Mouse (Mus musculus): ENCODE data around the gene Tcf7l2. TPM values are rescaled to one million over a fixed set of nuclear protein-coding genes. Genes with fewer than 3 reads are reported as not detected.
A peak's percentile ranks its signal among the peaks of the same experiment; 100 is the strongest.

Gene Tcf7l2
- polyA plus RNA-seq, 1 experiment from 2014 or later = 41.7 TPM

DNA sequence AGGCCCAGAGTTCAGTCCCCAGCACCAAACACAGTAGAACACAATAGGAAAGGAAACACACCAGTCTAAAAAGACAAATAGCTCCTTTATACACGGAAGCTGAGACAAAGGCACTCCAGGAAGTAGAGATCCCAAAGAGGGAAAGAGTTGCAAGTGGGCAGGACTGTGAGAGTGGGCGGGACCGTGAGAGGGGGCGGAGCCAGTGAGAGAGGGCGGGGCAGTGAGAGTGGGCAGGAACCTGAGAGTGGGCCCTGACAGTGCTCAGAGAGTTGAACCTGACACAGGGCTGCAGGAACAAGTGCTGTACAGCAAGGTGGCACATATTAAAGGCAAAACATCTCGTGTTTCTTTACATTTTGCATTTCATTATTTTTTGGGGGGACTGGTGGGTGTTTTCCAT, 22.5 kb upstream of the Tcf7l2 start:
- Histone ChIP-seq H3K4me3 (ENCODE audit: low read depth, low read length) (no peak overlapping the region), H3K27me3 (ENCODE audit: control insufficient read depth, insufficient read depth, low read length) (no peaks in the 10 kb centered on the region), H3K4me2 (replicated peaks; ENCODE audit: low read depth) (no peak overlapping the region), H3K9ac (ENCODE audit: low read length) (no peak overlapping the region), H3K27ac (replicated peaks) (no peak overlapping the region), H3K9me3 (ENCODE audit: control insufficient read depth, low read length) (no peaks in the 10 kb centered on the region), H3K4me1 (replicated peaks; ENCODE audit: control insufficient read depth, insufficient read depth) (no peaks in the 10 kb centered on the region), H3K36me3 (ENCODE audit: control insufficient read depth, insufficient read depth, low read length) (no peaks in the 10 kb centered on the region)
- WGBS = 64% methylated on average over 6 of the region's 6 CpGs
- DNase-seq (ENCODE audit: low spot score) = peak; percentile 79
- no peak for TF ChIP-seq EP300 (optimal IDR thresholded peaks at IDR 0.05)
- TF ChIP-seq CTCF (IDR thresholded peaks at IDR 0.05; ENCODE audit: low read depth) = no peak
- ATAC-seq (ENCODE audit: low FRiP score, low TSS enrichment) = peak; percentile 61

DNA sequence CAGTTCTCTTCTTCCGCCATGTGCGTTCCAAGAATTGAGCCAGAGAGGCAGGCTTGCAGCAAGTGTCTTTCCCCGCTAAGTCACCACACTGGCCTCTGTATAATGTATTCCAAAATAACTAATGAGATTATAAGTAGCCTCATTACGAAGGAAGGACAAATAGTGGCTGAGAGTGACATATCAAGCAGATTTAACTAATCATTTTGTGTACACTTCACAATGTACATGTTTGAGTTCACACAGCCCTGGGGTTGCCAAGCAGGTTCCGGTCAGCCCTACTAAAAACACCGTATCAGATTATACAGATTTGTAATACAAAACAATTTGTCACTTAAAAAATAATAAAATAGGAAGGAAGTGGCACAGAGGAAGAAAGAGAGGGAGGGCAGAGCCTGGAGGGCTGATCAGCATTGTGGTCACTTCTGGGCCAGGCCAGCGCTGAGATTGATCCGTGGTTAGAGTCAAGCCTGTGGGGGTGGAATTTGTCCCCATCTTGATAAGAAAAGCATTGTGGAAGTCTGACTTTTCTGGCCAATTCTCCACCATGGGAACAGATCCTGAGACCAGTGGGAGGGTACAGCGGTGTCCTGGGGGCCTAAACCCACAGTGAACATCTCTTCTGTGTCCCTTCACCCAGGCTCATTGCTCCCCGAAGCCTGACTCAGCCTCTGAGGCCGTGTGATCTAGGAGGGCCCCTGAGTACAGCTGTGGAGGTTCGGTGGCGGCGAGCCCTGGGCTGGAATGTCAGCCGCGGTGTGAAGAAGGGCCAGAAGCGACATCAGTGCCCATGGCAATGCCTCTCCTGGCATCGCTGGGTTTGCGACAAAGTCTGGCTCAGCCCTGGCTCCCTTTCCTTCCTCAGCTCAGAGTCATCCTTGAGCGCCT, 21.9 kb upstream of the Tcf7l2 start:
- Histone ChIP-seq H3K4me2 (replicated peaks; ENCODE audit: low read depth) (no peak overlapping the region), H3K27ac (replicated peaks) (no peak overlapping the region), H3K9me3 (ENCODE audit: control insufficient read depth, low read length) (no peaks in the 10 kb centered on the region), H3K27me3 (ENCODE audit: control insufficient read depth, insufficient read depth, low read length) (no peaks in the 10 kb centered on the region), H3K36me3 (ENCODE audit: control insufficient read depth, insufficient read depth, low read length) (no peaks in the 10 kb centered on the region), H3K4me1 (replicated peaks; ENCODE audit: control insufficient read depth, insufficient read depth) (no peaks in the 10 kb centered on the region), H3K9ac (ENCODE audit: low read length) (no peak overlapping the region), H3K4me3 (ENCODE audit: low read depth, low read length) (no peak overlapping the region)
- no peak for TF ChIP-seq EP300 (optimal IDR thresholded peaks at IDR 0.05)
- no peak for TF ChIP-seq CTCF (IDR thresholded peaks at IDR 0.05; ENCODE audit: low read depth)
- DNase-seq (ENCODE audit: low spot score) = peak; percentile 41
- 68% methylated on average over 20 of the region's 20 CpGs for WGBS
- ATAC-seq (ENCODE audit: low FRiP score, low TSS enrichment) = peak; percentile 66

DNA sequence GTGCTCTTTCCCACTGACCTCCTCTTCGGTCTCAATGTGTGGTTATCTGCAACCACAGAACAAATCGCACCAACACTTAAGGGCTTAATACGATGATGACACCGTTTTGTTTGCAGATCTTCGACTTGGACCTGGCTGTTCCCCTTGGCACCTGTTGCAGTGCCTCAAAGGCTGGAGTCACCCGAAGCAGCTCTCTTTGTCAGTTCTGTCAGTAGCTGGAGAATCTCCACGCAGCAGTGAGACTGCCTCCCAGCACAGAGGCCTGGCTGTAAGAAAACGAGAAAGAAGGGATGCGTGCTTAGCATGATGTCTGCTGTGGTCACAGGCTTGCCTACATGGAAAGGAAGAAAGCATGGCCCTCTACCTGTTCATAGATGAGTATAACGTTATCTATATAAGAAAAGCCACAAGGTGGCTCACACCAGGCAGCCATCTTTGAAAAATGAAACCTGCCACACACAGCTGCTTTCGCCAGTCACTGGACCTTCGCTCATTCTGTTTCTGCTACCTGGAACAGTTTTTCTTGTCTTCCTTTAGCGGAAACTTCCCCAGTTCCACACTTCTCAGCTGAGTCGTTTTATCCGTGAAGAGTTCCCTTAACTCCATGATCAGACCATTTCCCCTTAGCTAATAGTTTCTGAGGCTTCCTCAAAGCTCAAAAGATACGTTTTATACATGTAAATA, 21.1 kb upstream of the Tcf7l2 start:
- Histone ChIP-seq H3K27me3 (ENCODE audit: control insufficient read depth, insufficient read depth, low read length) (no peaks in the 10 kb centered on the region), H3K4me1 (replicated peaks; ENCODE audit: control insufficient read depth, insufficient read depth) (no peaks in the 10 kb centered on the region), H3K36me3 (ENCODE audit: control insufficient read depth, insufficient read depth, low read length) (no peaks in the 10 kb centered on the region), H3K4me2 (replicated peaks; ENCODE audit: low read depth) (no peak overlapping the region), H3K9me3 (ENCODE audit: control insufficient read depth, low read length) (no peaks in the 10 kb centered on the region), H3K27ac (replicated peaks) (no peak overlapping the region), H3K9ac (ENCODE audit: low read length) (no peak overlapping the region), H3K4me3 (ENCODE audit: low read depth, low read length) (no peak overlapping the region)
- DNase-seq (ENCODE audit: low spot score) (no peak), ATAC-seq (ENCODE audit: low FRiP score, low TSS enrichment) (no peak)
- no peak for TF ChIP-seq EP300 (optimal IDR thresholded peaks at IDR 0.05)
- TF ChIP-seq CTCF (IDR thresholded peaks at IDR 0.05; ENCODE audit: low read depth) = no peak
- 70% methylated on average over 16 of the region's 16 CpGs for WGBS

DNA sequence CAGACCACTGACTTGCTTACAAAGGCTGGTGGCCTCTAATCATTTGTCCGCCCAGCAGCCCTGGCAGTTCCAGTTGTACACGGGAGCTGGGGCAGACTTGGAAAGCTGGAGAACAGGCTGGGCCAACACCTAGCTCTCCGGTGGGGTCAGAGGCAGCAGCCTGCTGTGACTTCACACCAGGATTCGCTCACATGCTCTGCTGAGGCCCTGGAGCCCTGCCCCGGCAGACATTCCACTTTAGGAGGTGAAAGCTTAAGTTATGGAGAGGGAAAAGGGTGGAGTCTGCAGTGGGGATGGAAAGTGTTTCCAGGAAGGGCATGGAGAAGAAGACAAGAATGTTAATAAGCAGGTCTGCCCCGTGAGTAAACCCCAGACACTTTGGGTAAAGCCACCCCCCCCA, 19.2 kb upstream of the Tcf7l2 start:
- Histone ChIP-seq H3K36me3 (ENCODE audit: control insufficient read depth, insufficient read depth, low read length) (no peaks in the 10 kb centered on the region), H3K4me1 (replicated peaks; ENCODE audit: control insufficient read depth, insufficient read depth) (no peaks in the 10 kb centered on the region), H3K9ac (ENCODE audit: low read length) (no peak overlapping the region), H3K27ac (replicated peaks) (peak overlapping the region; percentile 30; the same call in 1 of the 2 replicates), H3K4me2 (replicated peaks; ENCODE audit: low read depth) (no peak overlapping the region), H3K9me3 (ENCODE audit: control insufficient read depth, low read length) (no peaks in the 10 kb centered on the region), H3K4me3 (ENCODE audit: low read depth, low read length) (no peak overlapping the region), H3K27me3 (ENCODE audit: control insufficient read depth, insufficient read depth, low read length) (no peaks in the 10 kb centered on the region)
- 23% methylated on average over 6 of the region's 6 CpGs for WGBS
- ATAC-seq (ENCODE audit: low FRiP score, low TSS enrichment) (peak; percentile 73), DNase-seq (ENCODE audit: low spot score) (peak; percentile 70)
- no peak for TF ChIP-seq EP300 (optimal IDR thresholded peaks at IDR 0.05)

DNA sequence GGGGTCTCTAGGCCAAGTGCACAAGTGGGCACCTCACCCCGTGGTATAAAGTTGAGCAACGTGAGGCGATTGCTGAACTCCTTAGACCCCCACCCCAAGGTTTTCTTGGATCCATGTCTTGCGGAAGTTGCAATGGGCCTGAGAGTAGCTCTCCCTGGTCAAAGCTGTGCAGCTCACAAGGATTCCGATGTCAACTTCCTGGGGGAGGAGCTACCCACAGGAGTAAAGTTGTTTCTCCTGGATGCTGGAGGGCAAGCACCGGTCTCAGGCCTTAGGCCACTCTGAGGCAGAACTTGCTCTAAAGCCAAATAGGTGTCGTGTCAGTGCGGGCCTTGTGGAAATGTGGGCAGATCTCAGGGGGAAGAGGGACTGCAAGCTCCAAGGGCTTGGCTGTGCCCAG, 12.2 kb upstream of the Tcf7l2 start:
- TF ChIP-seq EP300 (optimal IDR thresholded peaks at IDR 0.05) (no peak), CTCF (IDR thresholded peaks at IDR 0.05; ENCODE audit: low read depth) (no peak)
- H3K27ac ChIP-seq (replicated peaks) = no peak overlapping the region
- no peak overlapping the region for H3K4me3 ChIP-seq (ENCODE audit: low read depth, low read length)
- ATAC-seq (ENCODE audit: low FRiP score, low TSS enrichment) = no peak
- H3K36me3 ChIP-seq (ENCODE audit: control insufficient read depth, insufficient read depth, low read length) = no peaks in the 10 kb centered on the region
- H3K4me1 ChIP-seq (replicated peaks; ENCODE audit: control insufficient read depth, insufficient read depth) = 0 out of 2 replicates have a peak, but pooled peaks cover 3% of the 10 kb centered on the region
- H3K9ac ChIP-seq (ENCODE audit: low read length) = no peak overlapping the region
- H3K27me3 ChIP-seq (ENCODE audit: control insufficient read depth, insufficient read depth, low read length) = no peaks in the 10 kb centered on the region
- DNase-seq (ENCODE audit: low spot score) = no peak
- WGBS = 77% methylated on average over 8 of the region's 8 CpGs
- H3K4me2 ChIP-seq (replicated peaks; ENCODE audit: low read depth) = no peak overlapping the region
- no peaks in the 10 kb centered on the region for H3K9me3 ChIP-seq (ENCODE audit: control insufficient read depth, low read length)

DNA sequence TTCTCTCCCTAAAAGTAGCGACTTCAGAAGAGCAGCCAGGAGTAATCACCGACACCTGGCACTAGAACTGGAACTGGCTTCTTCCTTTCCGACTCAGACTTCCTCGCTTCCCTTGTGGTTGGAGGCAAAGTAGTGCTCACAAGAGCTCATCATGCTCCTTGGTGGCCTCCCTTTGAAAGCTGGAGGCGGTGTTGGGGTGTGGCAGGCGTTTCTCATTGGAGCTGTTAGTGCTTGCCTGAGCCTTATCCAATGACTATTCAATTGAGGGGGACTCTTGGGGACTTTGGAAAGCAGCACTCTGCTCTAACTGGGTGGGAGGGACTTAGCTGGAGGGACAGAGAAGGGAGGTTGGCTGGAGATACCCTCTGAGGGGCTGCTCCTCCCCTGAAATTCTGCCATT, 9.1 kb upstream of the Tcf7l2 start:
- no peak overlapping the region for H3K9ac ChIP-seq (ENCODE audit: low read length)

More for the DNA sequence above, 9.1 kb upstream of the Tcf7l2 start:
- Histone ChIP-seq H3K4me3 (ENCODE audit: low read depth, low read length) (no peak overlapping the region), H3K4me1 (replicated peaks; ENCODE audit: control insufficient read depth, insufficient read depth) (0 out of 2 replicates have a peak, but pooled peaks cover 3% of the 10 kb centered on the region), H3K4me2 (replicated peaks; ENCODE audit: low read depth) (no peak overlapping the region), H3K9me3 (ENCODE audit: control insufficient read depth, low read length) (no peaks in the 10 kb centered on the region), H3K36me3 (ENCODE audit: control insufficient read depth, insufficient read depth, low read length) (no peaks in the 10 kb centered on the region), H3K27ac (replicated peaks) (peak overlapping the region; percentile 8; the same call in 1 of the 2 replicates), H3K27me3 (ENCODE audit: control insufficient read depth, insufficient read depth, low read length) (no peaks in the 10 kb centered on the region)
- DNase-seq (ENCODE audit: low spot score) (peak; percentile 51), ATAC-seq (ENCODE audit: low FRiP score, low TSS enrichment) (peak; percentile 73)
- WGBS = 45% methylated on average over 6 of the region's 6 CpGs
- TF ChIP-seq EP300 (optimal IDR thresholded peaks at IDR 0.05) (no peak), CTCF (IDR thresholded peaks at IDR 0.05; ENCODE audit: low read depth) (no peak)

All from stomach, postnatal 0 days (tissue).